Mouse (Mus musculus): ENCODE results near the gene Phldb2. TPM values are rescaled to one million over a fixed set of nuclear protein-coding genes. Genes with fewer than 3 reads are reported as not detected.

Phldb2 gene
- polyA plus RNA-seq, 1 experiment: 4.7 TPM

- Histone ChIP-seq H3K4me1 (ENCODE audit: control insufficient read depth, insufficient read depth, low read length) (peaks cover 27% of the 10 kb centered on the region), H3K27ac (ENCODE audit: insufficient read depth, low read length) (peak overlapping the region; percentile 88), H3K27me3 (ENCODE audit: control insufficient read depth, insufficient read depth, low read length) (no peaks in the 10 kb centered on the region), H3K4me3 (replicated peaks; ENCODE audit: insufficient read depth, low read depth, low read length) (peak overlapping the region; percentile 52)
- WGBS: 18% methylated on average over 10 of the region's 10 CpGs
- TF ChIP-seq POLR2A (IDR thresholded peaks at IDR 0.05; ENCODE audit: borderline replicate concordance, insufficient read depth, low read length) (no peak), CTCF (IDR thresholded peaks at IDR 0.05; ENCODE audit: borderline replicate concordance, insufficient read depth, low read depth, low read length) (no peak)
- peak; percentile 59 to 78 for DNase-seq
These were observed 233.3 kb downstream of the Phldb2 start for GRCm38 (mm10) chr16:45720022-45720630.

DNA sequence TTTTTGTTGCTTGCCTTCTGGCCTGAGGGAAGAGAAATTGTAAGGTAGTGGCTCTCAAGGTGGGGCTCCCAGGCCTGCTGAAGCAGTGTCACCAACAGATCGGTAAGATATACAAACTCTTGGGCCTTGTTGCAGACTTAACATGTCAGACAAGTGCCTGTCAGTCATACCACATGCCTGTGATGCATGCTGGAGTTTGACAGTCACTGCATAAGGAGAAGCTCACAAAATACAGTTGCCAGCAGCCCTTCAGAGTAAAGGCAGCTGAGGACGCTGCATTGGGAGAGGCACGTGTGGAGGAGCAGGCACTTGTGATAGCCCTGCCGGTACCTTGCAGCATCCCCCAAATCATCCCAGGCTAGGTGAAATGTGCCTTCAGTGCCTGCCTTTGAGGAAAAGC, 235.1 kb downstream of the Phldb2 start:
- 98% methylated on average over 4 of the region's 4 CpGs for WGBS
- DNase-seq: no peak
- Histone ChIP-seq H3K27ac (ENCODE audit: insufficient read depth, low read length) (peak overlapping the region; percentile 26), H3K4me1 (ENCODE audit: control insufficient read depth, insufficient read depth, low read length) (peaks cover 38% of the 10 kb centered on the region), H3K27me3 (ENCODE audit: control insufficient read depth, insufficient read depth, low read length) (no peaks in the 10 kb centered on the region), H3K4me3 (replicated peaks; ENCODE audit: insufficient read depth, low read depth, low read length) (no peak overlapping the region)
- TF ChIP-seq CTCF (IDR thresholded peaks at IDR 0.05; ENCODE audit: borderline replicate concordance, insufficient read depth, low read depth, low read length) (no peak), POLR2A (IDR thresholded peaks at IDR 0.05; ENCODE audit: borderline replicate concordance, insufficient read depth, low read length) (no peak)

DNA sequence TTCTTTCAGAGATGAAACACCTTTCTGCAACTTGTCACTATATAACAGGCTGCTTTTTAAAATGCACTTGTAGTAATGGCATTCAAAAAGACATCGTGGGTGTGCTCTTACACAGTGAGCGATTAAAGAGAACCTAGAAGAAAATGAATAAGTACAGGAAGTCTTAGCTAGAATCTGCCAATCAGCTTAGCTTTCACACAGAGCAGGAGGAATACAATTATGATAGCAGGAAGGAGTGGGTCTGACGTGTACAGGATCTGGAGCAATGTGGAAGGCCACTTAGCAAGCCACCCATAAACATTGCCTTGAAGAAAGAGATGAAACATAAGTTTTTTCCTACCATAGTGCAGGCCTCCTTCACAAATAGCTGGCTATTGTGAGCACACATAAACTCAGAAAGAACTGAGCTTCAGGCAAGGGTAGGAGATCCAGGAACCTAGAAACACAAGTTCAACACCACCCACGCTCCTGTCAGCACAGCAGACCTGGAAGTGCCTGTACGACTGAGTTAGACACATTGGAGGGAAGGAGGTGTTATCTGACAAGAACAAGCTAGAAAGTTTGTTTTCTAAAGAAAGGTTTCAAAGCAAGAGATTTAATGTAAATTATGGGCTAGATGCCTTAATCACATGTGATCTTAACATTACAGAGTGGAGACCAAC, 238.8 kb downstream of the Phldb2 start:
- DNase-seq: no peak
- no peak overlapping the region for H3K4me3 ChIP-seq (replicated peaks; ENCODE audit: insufficient read depth, low read depth, low read length)
- H3K27me3 ChIP-seq (ENCODE audit: control insufficient read depth, insufficient read depth, low read length): no peaks in the 10 kb centered on the region
- WGBS: 78% methylated on average over 5 of the region's 5 CpGs
- no peak overlapping the region for H3K27ac ChIP-seq (ENCODE audit: insufficient read depth, low read length)
- peaks cover 20% of the 10 kb centered on the region for H3K4me1 ChIP-seq (ENCODE audit: control insufficient read depth, insufficient read depth, low read length)
- no peak for TF ChIP-seq CTCF (IDR thresholded peaks at IDR 0.05; ENCODE audit: borderline replicate concordance, insufficient read depth, low read depth, low read length)
- TF ChIP-seq POLR2A (IDR thresholded peaks at IDR 0.05; ENCODE audit: borderline replicate concordance, insufficient read depth, low read length): no peak

GRCm38 (mm10) chr16:45713878-45714277, 239.5 kb downstream of the Phldb2 start:
- no peak overlapping the region for H3K4me3 ChIP-seq (replicated peaks; ENCODE audit: insufficient read depth, low read depth, low read length)
- WGBS: 3% methylated on average over 1 of the region's 1 CpGs
- TF ChIP-seq CTCF (IDR thresholded peaks at IDR 0.05; ENCODE audit: borderline replicate concordance, insufficient read depth, low read depth, low read length) (no peak), POLR2A (IDR thresholded peaks at IDR 0.05; ENCODE audit: borderline replicate concordance, insufficient read depth, low read length) (no peak)

GRCm38 (mm10) chr16:45713261-45713660, 240.1 kb downstream of the Phldb2 start:
- no peaks in the 10 kb centered on the region for H3K27me3 ChIP-seq (ENCODE audit: control insufficient read depth, insufficient read depth, low read length)
- peaks cover 14% of the 10 kb centered on the region for H3K4me1 ChIP-seq (ENCODE audit: control insufficient read depth, insufficient read depth, low read length)
- no peak for TF ChIP-seq CTCF (IDR thresholded peaks at IDR 0.05; ENCODE audit: borderline replicate concordance, insufficient read depth, low read depth, low read length)
- TF ChIP-seq POLR2A (IDR thresholded peaks at IDR 0.05; ENCODE audit: borderline replicate concordance, insufficient read depth, low read length): no peak
- H3K27ac ChIP-seq (ENCODE audit: insufficient read depth, low read length): no peak overlapping the region
- 54% methylated on average over 5 of the region's 5 CpGs for WGBS
- H3K4me3 ChIP-seq (replicated peaks; ENCODE audit: insufficient read depth, low read depth, low read length): no peak overlapping the region
- DNase-seq: no peak

More at GRCm38 (mm10) chr16:45713878-45714277, 239.5 kb downstream of the Phldb2 start:
- Histone ChIP-seq H3K4me1 (ENCODE audit: control insufficient read depth, insufficient read depth, low read length) (peaks cover 20% of the 10 kb centered on the region), H3K27me3 (ENCODE audit: control insufficient read depth, insufficient read depth, low read length) (no peaks in the 10 kb centered on the region), H3K27ac (ENCODE audit: insufficient read depth, low read length) (peak overlapping the region; percentile 16; the same call in 1 of the 2 replicates)
- peak; percentile 45 to 52 for DNase-seq

DNA sequence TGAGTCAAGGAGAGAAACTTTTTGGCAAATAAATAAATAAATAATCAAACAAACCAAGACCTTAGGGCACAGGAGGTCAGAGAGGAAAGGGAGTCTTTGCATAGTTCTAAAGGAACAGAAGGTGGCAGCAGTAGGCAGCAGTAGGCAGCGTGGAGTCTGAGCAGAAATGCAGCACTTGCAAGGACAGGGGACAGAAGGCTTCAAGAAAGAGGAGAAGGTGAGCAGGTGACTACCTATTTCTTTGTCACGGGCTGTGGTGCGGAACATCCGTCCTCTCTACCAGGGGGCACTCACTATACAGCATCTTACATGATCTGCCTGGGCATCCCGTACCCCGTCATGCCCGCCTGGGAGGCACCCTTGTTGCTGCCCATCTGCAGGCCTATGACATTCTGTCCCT, 242.1 kb downstream of the Phldb2 start:
- H3K27ac ChIP-seq (ENCODE audit: insufficient read depth, low read length): no peak overlapping the region
- DNase-seq: peak; percentile 44 to 48
- H3K4me3 ChIP-seq (replicated peaks; ENCODE audit: insufficient read depth, low read depth, low read length): no peak overlapping the region
- H3K4me1 ChIP-seq (ENCODE audit: control insufficient read depth, insufficient read depth, low read length): peaks cover 13% of the 10 kb centered on the region
- no peaks in the 10 kb centered on the region for H3K27me3 ChIP-seq (ENCODE audit: control insufficient read depth, insufficient read depth, low read length)
- 52% methylated on average over 7 of the region's 7 CpGs for WGBS
- no peak for TF ChIP-seq POLR2A (IDR thresholded peaks at IDR 0.05; ENCODE audit: borderline replicate concordance, insufficient read depth, low read length)
- peak; percentile 63; the same call in 1 of the 2 replicates for TF ChIP-seq CTCF (IDR thresholded peaks at IDR 0.05; ENCODE audit: borderline replicate concordance, insufficient read depth, low read depth, low read length)

DNA sequence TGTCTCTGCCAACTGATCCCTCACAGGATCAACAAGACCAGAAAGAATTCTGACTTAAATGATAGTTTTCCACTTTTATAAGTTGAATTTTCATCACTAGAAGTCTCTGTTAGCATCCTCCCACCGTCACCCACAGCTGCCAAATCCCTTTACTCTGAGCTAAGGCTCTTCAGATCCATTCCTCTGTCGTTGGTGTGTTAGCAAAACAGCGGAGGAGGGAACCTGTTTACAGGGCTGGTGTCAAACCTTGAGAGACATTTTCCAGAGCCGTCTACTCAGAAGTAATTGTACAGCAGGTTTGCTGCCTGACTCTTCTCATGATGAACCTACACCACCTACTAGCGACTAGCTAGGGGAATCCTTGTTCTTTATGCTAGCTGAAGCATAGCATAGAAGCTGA, 254.1 kb downstream of the Phldb2 start:
- no peak for DNase-seq
- Histone ChIP-seq H3K27ac (ENCODE audit: insufficient read depth, low read length) (no peak overlapping the region), H3K27me3 (ENCODE audit: control insufficient read depth, insufficient read depth, low read length) (no peaks in the 10 kb centered on the region), H3K4me3 (replicated peaks; ENCODE audit: insufficient read depth, low read depth, low read length) (no peak overlapping the region), H3K4me1 (ENCODE audit: control insufficient read depth, insufficient read depth, low read length) (peaks cover 13% of the 10 kb centered on the region)
- whole genome bisulfite sequencing: 81% methylated on average over 5 of the region's 5 CpGs
- no peak for TF ChIP-seq POLR2A (IDR thresholded peaks at IDR 0.05; ENCODE audit: borderline replicate concordance, insufficient read depth, low read length)
- no peak for TF ChIP-seq CTCF (IDR thresholded peaks at IDR 0.05; ENCODE audit: borderline replicate concordance, insufficient read depth, low read depth, low read length)

GRCm38 (mm10) chr16:45697996-45698395, 255.4 kb downstream of the Phldb2 start:
- 50% methylated on average over 6 of the region's 6 CpGs for WGBS
- no peak for DNase-seq
- Histone ChIP-seq H3K4me1 (ENCODE audit: control insufficient read depth, insufficient read depth, low read length) (peaks cover 13% of the 10 kb centered on the region), H3K27ac (ENCODE audit: insufficient read depth, low read length) (no peak overlapping the region), H3K27me3 (ENCODE audit: control insufficient read depth, insufficient read depth, low read length) (no peaks in the 10 kb centered on the region), H3K4me3 (replicated peaks; ENCODE audit: insufficient read depth, low read depth, low read length) (no peak overlapping the region)
- TF ChIP-seq POLR2A (IDR thresholded peaks at IDR 0.05; ENCODE audit: borderline replicate concordance, insufficient read depth, low read length) (no peak), CTCF (IDR thresholded peaks at IDR 0.05; ENCODE audit: borderline replicate concordance, insufficient read depth, low read depth, low read length) (no peak)

Other genes starting within 250 kb of the Phldb2 start
- 808 and 848 TPM in 2 replicates for gene Tagln3, start 229.0 kb downstream of the Phldb2 start, polyA plus RNA-seq (2012; rRNA removed)
- 37.3 and 41.0 TPM in 2 replicates for gene Abhd10, start 210.6 kb downstream of the Phldb2 start, polyA plus RNA-seq (2012; rRNA removed)
- gene Plcxd2, start 56.6 kb upstream of the Phldb2 start, polyA plus RNA-seq (2012; rRNA removed): 46.9 and 49.4 TPM in 2 replicates
- 0.05 TPM in 1 of 2 replicates, not detected in the other for gene Cd96, start 166.7 kb upstream of the Phldb2 start, polyA plus RNA-seq (2012; rRNA removed)
- 3.2 and 3.9 TPM in 2 replicates for gene Gm4737, start 201.5 kb upstream of the Phldb2 start, polyA plus RNA-seq (2012; rRNA removed)

Data from cerebellum, adult 2 months (tissue).